Mouse (Mus musculus): Measurements from ENCODE around the gene Snap29. TPM values are rescaled to one million over a fixed set of nuclear protein-coding genes. Genes with fewer than 3 reads are reported as not detected.

Gene Snap29
- polyA plus RNA-seq, 1 experiment from 2014 or later = 8.0 TPM

Other genes with a start within 250 kb of the Snap29 start
- 429 and 446 TPM in 2 replicates for gene Ube2l3, start 203.3 kb upstream of the Snap29 start, polyA plus RNA-seq (2014; fragmentation: Nextera tagmentation; extraction: Ambion mirVana)
- 1.2 and 1.7 TPM in 2 replicates for gene Rimbp3, start 197.4 kb upstream of the Snap29 start, polyA plus RNA-seq (2014; fragmentation: Nextera tagmentation; extraction: Ambion mirVana)
- gene Hic2, start 172.4 kb upstream of the Snap29 start, polyA plus RNA-seq (2014; fragmentation: Nextera tagmentation; extraction: Ambion mirVana) = 10.3 and 10.8 TPM in 2 replicates
- 6.8 and 7.4 TPM in 2 replicates for gene Tmem191c, start 129.9 kb upstream of the Snap29 start, polyA plus RNA-seq (2014; fragmentation: Nextera tagmentation; extraction: Ambion mirVana)
- 0.22 and 0.28 TPM in 2 replicates for gene Serpind1, start 74.6 kb upstream of the Snap29 start, polyA plus RNA-seq (2014; fragmentation: Nextera tagmentation; extraction: Ambion mirVana)
- gene Pi4ka, start 328 bp downstream of the Snap29 start, polyA plus RNA-seq (2014; fragmentation: Nextera tagmentation; extraction: Ambion mirVana) = 40.1 and 46.1 TPM in 2 replicates
- 85.5 and 92.2 TPM in 2 replicates for gene Crkl, start 46.0 kb downstream of the Snap29 start, polyA plus RNA-seq (2014; fragmentation: Nextera tagmentation; extraction: Ambion mirVana)
- 1.4 and 3.0 TPM in 2 replicates for gene Aifm3, start 83.6 kb downstream of the Snap29 start, polyA plus RNA-seq (2014; fragmentation: Nextera tagmentation; extraction: Ambion mirVana)
- 70.5 and 77.2 TPM in 2 replicates for gene Lztr1, start 102.7 kb downstream of the Snap29 start, polyA plus RNA-seq (2014; fragmentation: Nextera tagmentation; extraction: Ambion mirVana)
- 46.7 and 47.1 TPM in 2 replicates for gene Thap7, start 125.2 kb downstream of the Snap29 start, polyA plus RNA-seq (2014; fragmentation: Nextera tagmentation; extraction: Ambion mirVana)
- 0.14 and 0.23 TPM in 2 replicates for gene Lrrc74b, start 155.3 kb downstream of the Snap29 start, polyA plus RNA-seq (2014; fragmentation: Nextera tagmentation; extraction: Ambion mirVana)
- 0.41 and 0.86 TPM in 2 replicates for gene P2rx6, start 155.9 kb downstream of the Snap29 start, polyA plus RNA-seq (2014; fragmentation: Nextera tagmentation; extraction: Ambion mirVana)
- gene Slc7a4, start 177.2 kb downstream of the Snap29 start, polyA plus RNA-seq (2014; fragmentation: Nextera tagmentation; extraction: Ambion mirVana) = 1.5 and 2.0 TPM in 2 replicates
- gene Smpd4, start 213.4 kb downstream of the Snap29 start, polyA plus RNA-seq (2014; fragmentation: Nextera tagmentation; extraction: Ambion mirVana) = 41.1 and 46.5 TPM in 2 replicates
- gene Ccdc74a, start 240.5 kb downstream of the Snap29 start, polyA plus RNA-seq (2014; fragmentation: Nextera tagmentation; extraction: Ambion mirVana) = 4.8 and 5.4 TPM in 2 replicates

Data from midbrain, embryonic 11.5 days (tissue).